Mouse (Mus musculus) myocyte (in vitro differentiated cells): ENCODE data around the gene Thrsp.

Experiments used
- CEBPB ChIP-seq: IDR thresholded peaks from 2 replicates; pipeline ENCODE4 v1.6.1; 2011; ENCODE audit warnings: mild to moderate bottlenecking, moderate library complexity; ENCODE audit not compliant: poor library complexity, insufficient read depth, severe bottlenecking
- E2F4 ChIP-seq: IDR thresholded peaks from one replicate; pipeline ENCODE4 v1.6.1; 2011; ENCODE audit warnings: mild to moderate bottlenecking, control low read depth, moderate library complexity; ENCODE audit not compliant: insufficient read depth
- MAX ChIP-seq: IDR thresholded peaks from one replicate; pipeline ENCODE4 v1.6.1; 2011; ENCODE audit warnings: low read depth, mild to moderate bottlenecking, control low read depth
- MYOD1 ChIP-seq, 3 experiments: IDR thresholded peaks; one replicate each; pipeline ENCODE4 v1.6.1; 2011; ENCODE audit warnings: control low read depth in 2 of 3, low read depth in 2 of 3, mild to moderate bottlenecking in 2 of 3, moderate library complexity in 1 of 3; ENCODE audit not compliant: insufficient read length in 2 of 3, control insufficient read depth in 1 of 3
- MYOG ChIP-seq, 3 experiments: IDR thresholded peaks; one replicate each; pipeline ENCODE4 v1.6.1; 2011; ENCODE audit warnings: control low read depth in 2 of 3, low read depth in 2 of 3, mild to moderate bottlenecking in 2 of 3; ENCODE audit not compliant: insufficient read length in 2 of 3, control insufficient read depth in 1 of 3, insufficient read depth in 1 of 3
- POLR2A ChIP-seq: IDR thresholded peaks from one replicate; pipeline ENCODE4 v1.6.1; 2011; ENCODE audit warnings: low read depth, mild to moderate bottlenecking, control low read depth, moderate library complexity; ENCODE audit not compliant: insufficient read length
- POLR2AphosphoS2 ChIP-seq: IDR thresholded peaks from one replicate; pipeline ENCODE4 v1.6.1; 2011; ENCODE audit warnings: low read depth, control low read depth; ENCODE audit not compliant: insufficient read length
- REST ChIP-seq: IDR thresholded peaks from one replicate; pipeline ENCODE4 v1.6.1; 2011; ENCODE audit warnings: mild to moderate bottlenecking, control low read depth, moderate library complexity; ENCODE audit not compliant: insufficient read depth, insufficient read length
- SRF ChIP-seq: IDR thresholded peaks from one replicate; pipeline ENCODE4 v1.6.1; 2011; ENCODE audit warnings: low read depth; ENCODE audit not compliant: control insufficient read depth, insufficient read length
- TCF12 ChIP-seq: IDR thresholded peaks from one replicate; pipeline ENCODE4 v1.6.1; 2011; ENCODE audit warnings: mild to moderate bottlenecking, control low read depth; ENCODE audit not compliant: poor library complexity, insufficient read depth, severe bottlenecking
- TCF3 ChIP-seq: IDR thresholded peaks from one replicate; pipeline ENCODE4 v1.6.1; 2011; ENCODE audit warnings: low read depth, control low read depth; ENCODE audit not compliant: insufficient read length
- USF1 ChIP-seq: IDR thresholded peaks from one replicate; pipeline ENCODE4 v1.6.1; 2011; ENCODE audit warnings: low read depth, mild to moderate bottlenecking, control low read depth, moderate library complexity

- TF ChIP-seq POLR2A (no peak), TCF3 (no peak), E2F4 (no peak), MYOG (IDR thresholded peaks at IDR 0.05; ENCODE audit: control insufficient read depth in 1 of 3, insufficient read depth in 1 of 3, insufficient read length in 2 of 3, low read depth in 2 of 3) (peak in 2 of 3 experiments; percentile 38 to 77), CEBPB (no peak), MYOD1 (IDR thresholded peaks at IDR 0.05; ENCODE audit: control insufficient read depth in 1 of 3, insufficient read length in 2 of 3, low read depth in 2 of 3) (peak in 2 of 3 experiments; percentile 47 to 59), MAX (no peak), TCF12 (no peak), SRF (no peak), POLR2AphosphoS2 (no peak), USF1 (no peak), REST (no peak)
Measured at GRCm38 (mm10) chr7:97418717-97419116, 1.2 kb upstream of the Thrsp start.
